Mouse (Mus musculus) liver, postnatal 0 days (tissue): Measurements from ENCODE around the gene Ago3. TPM values are rescaled to one million over a fixed set of nuclear protein-coding genes. Genes with fewer than 3 reads are reported as not detected.

Experiments used
- ATAC-seq: fragments of 200-750 bp; cut with Nextera tagmentation; 2 replicates; pipeline ENCODE4 v1.8.0; 2017; ENCODE audit warnings: mild to moderate bottlenecking, moderate library complexity
- DNase-seq: peaks from one replicate; pipeline ENCODE4 v3.0.0-alpha.2; 2016
- H3K27ac ChIP-seq: fragments of 300-500 bp; sonication (generic); 2 replicates; pipeline ENCODE4 v1.5.1; 2014; ENCODE audit warnings: antibody characterized with exemption, moderate library complexity, mild to moderate bottlenecking, low read depth
- H3K27me3 ChIP-seq: fragments of 300-500 bp; sonication (generic); 2 replicates; pipeline ENCODE4 v1.6.1; 2014; ENCODE audit warnings: low read length, control low read depth, mixed read lengths; ENCODE audit not compliant: insufficient read depth
- H3K36me3 ChIP-seq: fragments of 300-500 bp; sonication (generic); replicated peaks from 2 replicates; pipeline ENCODE4 v1.6.1; 2014; ENCODE audit warnings: mild to moderate bottlenecking, control low read depth, low read length, moderate library complexity, mixed read lengths; ENCODE audit not compliant: insufficient read depth
- H3K4me1 ChIP-seq: fragments of 300-500 bp; sonication (generic); 2 replicates; pipeline ENCODE4 v1.6.1; 2014; ENCODE audit warnings: antibody characterized with exemption, mild to moderate bottlenecking, control low read depth; ENCODE audit not compliant: insufficient read depth
- H3K4me2 ChIP-seq: fragments of 300-500 bp; sonication (generic); 2 replicates; pipeline ENCODE4 v1.6.1; 2014; ENCODE audit warnings: low read depth, mild to moderate bottlenecking, low read length, moderate library complexity, mixed read lengths
- H3K4me3 ChIP-seq: fragments of 300-500 bp; sonication (generic); 2 replicates; pipeline ENCODE4 v1.5.1; 2014; ENCODE audit warnings: low read depth, low read length
- H3K9ac ChIP-seq: fragments of 300-500 bp; sonication (generic); replicated peaks from 2 replicates; pipeline ENCODE4 v1.6.1; 2014; ENCODE audit warnings: mild to moderate bottlenecking, moderate library complexity
- H3K9me3 ChIP-seq: fragments of 300-500 bp; sonication (generic); 2 replicates; pipeline ENCODE4 v1.6.1; 2016; ENCODE audit warnings: mild to moderate bottlenecking, control low read depth, low read length, mixed read lengths
- CTCF ChIP-seq: sonication (generic); IDR thresholded peaks from 2 replicates; pipeline ENCODE4 v1.5.1; 2016; ENCODE audit warnings: antibody characterized with exemption, low read depth
- EP300 ChIP-seq: IDR thresholded peaks from 2 replicates; pipeline ENCODE4 v1.6.1; 2016; ENCODE audit warnings: antibody characterized with exemption, low read depth, mild to moderate bottlenecking
- WGBS: fragments of 180-500 bp; shearing (Covaris S2); extraction: QIAGEN DNeasy Blood & Tissue Kit; methylation state at CpG from one replicate; pipeline ENCODE4 v1.1.7; 2014; ENCODE audit not compliant: insufficient replicate concordance; 5-methylcytosine and 5-hydroxymethylcytosine counted together
- polyA plus RNA-seq: library from polyadenylated mRNA; unstranded; fragments of >200 nt; fragmentation: Nextera tagmentation; extraction: Ambion mirVana; gene quantifications from 2 replicates; pipeline ENCODE4 v1.2.1, GENCODE M21; 2015

Gene Ago3
- polyA plus RNA-seq, 1 experiment from 2014 or later = 5.2 TPM

DNA sequence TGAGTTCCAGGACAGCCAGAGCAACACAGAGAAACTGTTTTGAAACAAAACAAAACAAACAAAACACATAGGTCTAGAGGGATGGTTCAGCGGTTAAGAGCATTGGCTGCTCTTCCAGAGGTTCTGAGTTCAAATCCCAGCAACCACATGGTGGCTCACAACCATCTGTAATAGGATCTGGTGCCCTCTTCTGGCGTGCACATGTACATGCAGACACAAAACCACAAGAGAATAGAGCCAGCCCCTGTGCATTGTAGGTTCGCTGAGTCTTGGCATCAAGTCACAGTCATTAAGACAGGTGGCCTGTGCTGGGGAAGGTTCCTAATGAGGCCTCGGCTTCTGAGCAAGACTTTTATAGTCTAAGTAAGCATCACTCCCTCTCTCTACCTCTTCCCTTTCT is 125.5 kb downstream of the Ago3 start:
- H3K36me3 ChIP-seq = no peaks in the 10 kb centered on the region
- peak; percentile 49 for TF ChIP-seq CTCF
- TF ChIP-seq EP300 = no peak
- no peak for ATAC-seq

DNA sequence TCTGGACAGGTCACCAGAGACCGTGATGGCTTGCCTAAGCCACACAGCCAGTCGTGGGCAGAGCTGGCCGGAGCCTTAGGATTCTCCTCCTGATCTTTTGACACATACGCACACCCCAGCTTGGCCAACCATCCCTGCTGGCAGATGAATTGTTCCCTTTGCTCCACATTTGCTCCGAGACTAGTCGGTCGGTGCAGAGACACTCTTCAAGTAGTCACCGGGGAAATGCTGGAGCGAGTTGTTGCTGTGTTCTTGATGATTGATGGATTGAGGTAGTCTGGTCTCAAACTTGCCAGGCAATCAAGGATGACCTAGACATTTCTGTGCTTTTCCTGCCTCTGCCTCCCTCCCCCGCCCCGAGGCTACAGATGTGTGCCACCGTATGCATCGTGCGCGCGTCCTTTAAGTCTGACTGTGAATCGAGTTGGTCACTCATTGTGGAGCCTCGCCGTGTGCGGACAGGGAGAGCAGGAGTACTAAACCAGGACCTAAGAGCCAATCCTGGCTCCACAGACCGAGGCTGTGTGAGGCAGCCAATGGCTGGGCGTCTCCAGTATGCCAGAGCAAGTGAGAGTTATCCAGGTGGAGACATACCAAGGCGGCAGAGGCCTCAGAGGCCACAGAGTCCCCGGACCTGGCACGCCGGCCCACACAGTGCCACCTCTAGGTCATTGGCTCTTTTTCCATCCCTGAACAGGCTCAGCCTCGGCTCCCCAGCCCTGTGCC is 127.6 kb downstream of the Ago3 start:
- no peak for DNase-seq
- H3K27me3 ChIP-seq = peaks cover 48% of the 10 kb centered on the region
- peaks cover 5% of the 10 kb centered on the region; the same call in 1 of the 2 replicates for H3K9me3 ChIP-seq
- peak overlapping the region; percentile 55 for H3K4me2 ChIP-seq
- ATAC-seq = no peak
- H3K36me3 ChIP-seq = no peaks in the 10 kb centered on the region
- WGBS = 14% methylated on average over 27 of the region's 27 CpGs
- TF ChIP-seq EP300 (no peak), CTCF (no peak)
- H3K9ac ChIP-seq = no peak overlapping the region
- no peak overlapping the region for H3K27ac ChIP-seq
- peaks cover 13% of the 10 kb centered on the region for H3K4me1 ChIP-seq
- H3K4me3 ChIP-seq = peak overlapping the region; percentile 30

More for the DNA sequence above, 125.5 kb downstream of the Ago3 start:
- no peak overlapping the region for H3K4me3 ChIP-seq
- H3K9me3 ChIP-seq = peaks cover 5% of the 10 kb centered on the region; the same call in 1 of the 2 replicates
- 64% methylated on average over 4 of the region's 4 CpGs for WGBS
- H3K4me2 ChIP-seq = no peak overlapping the region
- no peak for DNase-seq
- no peak overlapping the region for H3K9ac ChIP-seq
- H3K27ac ChIP-seq = no peak overlapping the region
- peaks cover 8% of the 10 kb centered on the region for H3K4me1 ChIP-seq
- peaks cover 38% of the 10 kb centered on the region for H3K27me3 ChIP-seq

DNA sequence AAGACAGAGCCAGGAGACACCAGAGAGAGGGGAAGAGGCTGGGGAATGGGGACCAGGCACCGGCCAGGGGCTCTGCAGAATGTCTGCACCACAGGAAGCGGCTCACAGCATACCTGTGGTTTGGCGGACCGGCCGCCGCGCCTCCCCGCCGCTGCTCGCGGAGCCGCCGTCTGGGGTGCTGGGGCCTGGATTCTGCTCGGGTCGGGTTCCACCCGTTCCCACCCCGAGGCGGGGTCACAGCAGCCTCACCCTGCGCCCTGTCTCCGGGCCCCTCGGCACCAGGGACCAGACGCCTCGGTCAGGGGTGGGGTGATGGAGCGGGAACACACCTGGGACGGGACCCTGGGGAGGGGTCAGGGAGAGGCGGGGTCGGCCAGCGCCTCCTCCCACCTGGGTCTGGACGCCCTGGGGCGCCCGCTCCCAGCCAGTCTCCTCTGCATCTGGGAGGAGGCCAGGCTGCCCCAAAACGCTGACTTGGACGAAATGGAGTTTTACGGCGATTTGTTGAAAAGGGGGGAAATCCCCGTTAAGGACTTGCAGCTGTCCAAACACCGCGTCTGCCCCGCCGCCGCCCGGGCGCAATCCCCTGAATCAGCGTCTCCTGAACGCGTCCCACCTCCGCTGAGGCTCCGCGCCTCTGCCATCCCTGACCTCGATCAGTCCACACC is 128.3 kb downstream of the Ago3 start:
- H3K27me3 ChIP-seq = peaks cover 55% of the 10 kb centered on the region
- WGBS = 2% methylated on average over 45 of the region's 50 CpGs
- no peaks in the 10 kb centered on the region for H3K36me3 ChIP-seq
- H3K4me2 ChIP-seq = peak overlapping the region; percentile 55
- no peak overlapping the region for H3K9ac ChIP-seq
- TF ChIP-seq EP300 (no peak), CTCF (no peak)
- ATAC-seq = no peak
- peak overlapping the region; percentile 30 for H3K4me3 ChIP-seq
- H3K9me3 ChIP-seq = peaks cover 4% of the 10 kb centered on the region; the same call in 1 of the 2 replicates
- H3K4me1 ChIP-seq = peaks cover 16% of the 10 kb centered on the region
- no peak for DNase-seq
- no peak overlapping the region for H3K27ac ChIP-seq

DNA sequence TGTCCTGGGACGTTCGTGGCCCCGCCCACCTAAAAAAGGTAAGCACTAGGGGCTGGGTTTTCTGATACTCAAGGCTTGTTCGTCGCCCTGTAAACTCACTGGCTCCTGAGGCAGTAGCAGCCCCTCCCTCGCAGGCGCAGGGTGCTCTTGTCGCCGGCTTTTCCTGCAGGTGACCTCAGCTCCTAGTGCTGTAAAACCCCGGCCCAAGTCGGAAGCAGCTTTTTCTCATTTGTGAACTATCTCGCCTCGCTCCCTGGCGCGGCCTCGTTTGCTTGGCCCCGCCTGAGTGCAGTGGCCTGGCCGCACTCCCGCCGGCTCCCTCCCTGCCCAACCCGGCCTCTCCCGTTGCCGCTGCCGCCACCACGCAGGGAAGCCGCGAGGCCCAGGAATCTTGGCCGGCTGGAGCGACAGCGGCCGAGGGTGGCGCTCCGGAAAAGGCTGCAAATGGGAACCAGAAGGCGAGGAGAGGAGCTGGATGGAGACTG is 132.7 kb downstream of the Ago3 start:
- Histone ChIP-seq H3K36me3 (no peaks in the 10 kb centered on the region), H3K27ac (no peak overlapping the region), H3K27me3 (peaks cover 42% of the 10 kb centered on the region), H3K9ac (no peak overlapping the region; the same call in 1 of the 2 replicates), H3K4me3 (peak overlapping the region; percentile 32), H3K4me1 (peaks cover 16% of the 10 kb centered on the region), H3K9me3 (no peaks in the 10 kb centered on the region), H3K4me2 (peak overlapping the region; percentile 59)
- ATAC-seq (peak; percentile 33; the same call in 1 of the 2 replicates), DNase-seq (peak; percentile 42)
- TF ChIP-seq CTCF (peak; percentile 3; the same call in 1 of the 2 replicates), EP300 (no peak)
- under 1% methylated on average over 34 of the region's 34 CpGs for WGBS

DNA sequence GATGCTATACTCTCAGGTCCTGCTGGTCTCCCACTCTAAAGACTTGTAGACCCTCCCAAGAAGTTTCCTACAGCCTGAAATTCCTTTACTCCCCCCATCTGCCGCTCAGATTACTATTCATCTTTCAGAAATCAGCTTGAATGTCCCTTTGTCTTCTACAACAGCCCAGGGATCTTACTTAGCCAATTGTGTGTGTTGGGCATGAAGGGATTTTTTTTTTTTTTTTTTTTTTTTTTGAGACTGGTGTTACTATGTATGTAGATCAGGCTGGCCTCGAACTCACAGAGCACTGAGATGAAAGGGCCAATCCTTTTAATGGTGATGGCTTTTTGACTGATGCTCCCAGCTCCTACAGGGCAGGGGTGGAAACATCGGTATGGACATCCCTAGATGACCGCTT is 133.4 kb downstream of the Ago3 start:
- Histone ChIP-seq H3K36me3 (no peaks in the 10 kb centered on the region), H3K4me1 (peaks cover 9% of the 10 kb centered on the region), H3K9ac (no peak overlapping the region), H3K4me2 (no peak overlapping the region), H3K27me3 (peaks cover 35% of the 10 kb centered on the region), H3K27ac (no peak overlapping the region), H3K9me3 (no peaks in the 10 kb centered on the region), H3K4me3 (no peak overlapping the region)
- TF ChIP-seq EP300 = no peak
- no peak for TF ChIP-seq CTCF
- 43% methylated on average over 4 of the region's 4 CpGs for WGBS
- ATAC-seq (no peak), DNase-seq (no peak)

DNA sequence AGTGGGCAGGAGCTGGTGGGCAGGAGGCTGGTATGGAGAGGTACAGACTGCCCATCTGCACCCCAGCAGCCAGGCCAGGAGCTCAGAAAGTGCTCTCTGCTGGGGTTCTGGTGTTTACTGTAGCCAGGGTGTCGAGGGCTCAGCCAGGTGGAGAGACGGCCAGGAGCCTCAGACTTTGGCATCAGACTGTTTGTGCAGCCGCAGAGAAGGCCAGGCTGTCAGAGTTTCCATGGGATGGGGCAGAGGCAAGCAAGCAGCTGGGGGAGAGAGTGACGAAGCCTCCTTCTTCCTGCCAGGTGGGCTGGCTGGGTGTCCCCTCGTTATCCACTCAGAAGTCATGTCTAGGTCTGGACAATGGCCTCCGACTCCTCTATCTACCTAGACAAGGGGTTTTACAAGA is 134.2 kb downstream of the Ago3 start:
- WGBS = 50% methylated on average over 6 of the region's 6 CpGs
- DNase-seq = no peak
- Histone ChIP-seq H3K9me3 (no peaks in the 10 kb centered on the region), H3K27me3 (peaks cover 27% of the 10 kb centered on the region), H3K4me2 (no peak overlapping the region), H3K4me1 (peaks cover 8% of the 10 kb centered on the region), H3K36me3 (no peaks in the 10 kb centered on the region), H3K9ac (no peak overlapping the region), H3K27ac (no peak overlapping the region), H3K4me3 (no peak overlapping the region)
- TF ChIP-seq EP300 = no peak
- no peak for TF ChIP-seq CTCF
- ATAC-seq = no peak
